Mouse (Mus musculus): Measurements from ENCODE around the gene Efl1. TPM values are rescaled to one million over a fixed set of nuclear protein-coding genes. Genes with fewer than 3 reads are reported as not detected.

Efl1 gene
- polyA plus RNA-seq, 1 experiment = 6.8 TPM

DNA sequence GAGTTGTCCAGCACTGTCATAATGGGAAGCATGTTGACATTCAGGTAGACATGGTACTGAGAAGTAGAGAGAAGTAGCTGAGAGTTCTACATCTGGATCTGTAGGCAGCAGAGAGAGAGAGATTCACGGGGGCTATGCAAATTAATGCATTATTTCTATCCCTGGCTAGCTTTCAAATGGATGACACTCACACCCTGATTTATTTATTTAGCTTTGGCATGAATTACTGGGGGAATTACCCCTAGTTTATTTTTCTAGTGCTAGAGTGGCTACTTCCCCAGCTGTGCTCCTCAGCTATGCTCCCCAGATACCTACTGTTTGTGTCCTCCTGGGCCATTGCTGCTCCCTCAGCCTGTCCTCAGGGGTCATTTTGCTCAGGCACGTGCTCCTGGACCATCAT lies 144.2 kb downstream of the Efl1 start:
- TF ChIP-seq CTCF (IDR thresholded peaks at IDR 0.05; ENCODE audit: control insufficient read depth, insufficient read depth, low read length) (no peak), POLR2A (IDR thresholded peaks at IDR 0.05; ENCODE audit: borderline replicate concordance, control insufficient read depth, low read depth, low read length) (no peak)
- 61% methylated on average over 2 of the region's 2 CpGs for WGBS
- no peak overlapping the region for H3K27ac ChIP-seq (ENCODE audit: control insufficient read depth, insufficient read depth, low read depth, low read length, poor library complexity)

DNA sequence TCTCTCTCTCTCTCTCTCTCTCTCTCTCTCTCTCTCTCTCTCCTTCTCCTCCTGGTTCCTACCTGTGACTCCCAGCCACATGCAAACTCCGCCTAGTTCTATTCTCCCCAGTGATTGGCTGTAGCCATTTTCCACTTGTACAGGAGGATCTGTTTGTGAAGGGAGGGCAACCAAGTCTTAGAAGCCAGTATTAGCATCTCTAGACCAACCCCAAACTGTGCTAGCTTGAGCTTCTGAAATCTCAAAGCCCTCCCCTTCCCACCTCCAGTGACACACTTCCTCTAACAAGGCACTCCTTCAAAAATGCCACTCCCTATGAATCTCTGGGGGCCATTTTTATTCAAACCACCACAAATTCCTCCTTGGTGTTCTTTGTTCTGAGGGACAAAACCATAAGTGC lies 144.7 kb downstream of the Efl1 start:
- Histone ChIP-seq H3K27ac (ENCODE audit: control insufficient read depth, insufficient read depth, low read depth, low read length, poor library complexity) (no peak overlapping the region), H3K4me3 (replicated peaks; ENCODE audit: control insufficient read depth, low read depth, low read length) (no peak overlapping the region), H3K4me1 (ENCODE audit: control insufficient read depth, insufficient read depth, low read length) (no peaks in the 10 kb centered on the region)
- 88% methylated on average over 1 of the region's 1 CpGs for WGBS
- no peak for TF ChIP-seq POLR2A (IDR thresholded peaks at IDR 0.05; ENCODE audit: borderline replicate concordance, control insufficient read depth, low read depth, low read length)
- no peak for TF ChIP-seq CTCF (IDR thresholded peaks at IDR 0.05; ENCODE audit: control insufficient read depth, insufficient read depth, low read length)

More for the DNA sequence above, 144.2 kb downstream of the Efl1 start:
- Histone ChIP-seq H3K4me1 (ENCODE audit: control insufficient read depth, insufficient read depth, low read length) (no peaks in the 10 kb centered on the region), H3K4me3 (replicated peaks; ENCODE audit: control insufficient read depth, low read depth, low read length) (no peak overlapping the region)

DNA sequence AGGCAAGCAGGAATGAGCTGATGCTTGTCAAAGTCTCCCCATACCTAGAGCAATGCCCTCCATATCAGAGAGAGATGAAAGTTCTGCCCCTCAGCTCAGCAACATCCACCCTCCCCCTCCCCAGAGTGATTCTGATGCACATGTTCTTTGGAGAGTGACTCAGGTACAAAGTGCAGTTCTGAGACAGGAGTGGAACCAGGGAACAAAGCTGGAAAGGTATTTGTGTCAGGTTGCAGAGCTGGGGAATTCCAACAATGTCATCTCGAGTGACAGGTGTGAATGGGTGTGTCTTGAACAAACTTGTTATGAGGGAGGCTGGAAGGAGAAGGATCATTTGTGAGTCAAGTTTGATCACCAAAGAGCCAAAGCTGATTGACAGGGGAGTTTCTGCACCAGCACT lies 146.1 kb downstream of the Efl1 start:
- WGBS = 60% methylated on average over 1 of the region's 1 CpGs
- Histone ChIP-seq H3K4me1 (ENCODE audit: control insufficient read depth, insufficient read depth, low read length) (no peaks in the 10 kb centered on the region), H3K27ac (ENCODE audit: control insufficient read depth, insufficient read depth, low read depth, low read length, poor library complexity) (no peak overlapping the region), H3K4me3 (replicated peaks; ENCODE audit: control insufficient read depth, low read depth, low read length) (no peak overlapping the region)
- no peak for TF ChIP-seq CTCF (IDR thresholded peaks at IDR 0.05; ENCODE audit: control insufficient read depth, insufficient read depth, low read length)
- no peak for TF ChIP-seq POLR2A (IDR thresholded peaks at IDR 0.05; ENCODE audit: borderline replicate concordance, control insufficient read depth, low read depth, low read length)

DNA sequence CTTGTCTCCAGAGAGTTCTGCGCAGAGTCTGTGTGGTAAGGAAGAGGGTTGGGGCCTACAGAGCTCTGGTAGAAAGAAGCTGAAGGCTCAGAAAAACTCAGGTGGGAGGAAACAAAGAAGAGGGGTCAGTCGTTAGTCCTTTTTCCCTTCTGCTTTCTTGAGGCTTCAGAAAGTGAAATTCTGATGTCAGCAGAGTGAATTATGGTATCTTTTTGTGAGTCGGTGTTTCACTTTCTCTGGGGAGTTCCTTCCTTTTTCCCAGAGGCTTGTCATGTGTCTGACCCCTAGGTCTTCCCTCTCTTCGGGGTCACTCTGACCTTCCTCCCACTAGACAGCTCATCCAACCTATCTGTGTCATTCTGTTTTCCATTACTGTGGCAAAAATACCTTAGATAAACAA lies 153.8 kb downstream of the Efl1 start:
- Histone ChIP-seq H3K4me3 (replicated peaks; ENCODE audit: control insufficient read depth, low read depth, low read length) (no peak overlapping the region), H3K4me1 (ENCODE audit: control insufficient read depth, insufficient read depth, low read length) (no peaks in the 10 kb centered on the region), H3K27ac (ENCODE audit: control insufficient read depth, insufficient read depth, low read depth, low read length, poor library complexity) (no peak overlapping the region)
- WGBS = 23% methylated on average over 4 of the region's 4 CpGs
- no peak for TF ChIP-seq POLR2A (IDR thresholded peaks at IDR 0.05; ENCODE audit: borderline replicate concordance, control insufficient read depth, low read depth, low read length)
- TF ChIP-seq CTCF (IDR thresholded peaks at IDR 0.05; ENCODE audit: control insufficient read depth, insufficient read depth, low read length) = no peak

DNA sequence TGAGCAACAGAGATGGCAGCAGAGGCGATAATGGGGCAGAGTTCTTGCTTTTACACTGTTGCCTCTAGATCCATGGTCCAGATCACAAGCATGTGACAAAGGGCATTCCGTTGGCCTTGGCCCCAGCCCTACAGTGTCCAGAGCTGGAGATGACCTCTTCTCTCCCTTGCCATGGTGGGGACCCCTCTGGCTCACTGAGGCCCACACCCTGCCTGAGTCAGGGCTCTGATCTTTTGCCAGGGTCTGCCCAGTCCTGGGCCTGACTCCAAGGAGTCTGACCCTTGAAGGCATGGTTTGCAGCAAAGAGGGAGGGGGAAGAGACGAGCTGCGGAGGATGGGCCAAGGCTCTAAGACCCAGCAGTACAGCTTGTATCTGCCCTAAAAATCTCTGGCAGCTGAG lies 159.8 kb downstream of the Efl1 start:
- no peak for TF ChIP-seq POLR2A (IDR thresholded peaks at IDR 0.05; ENCODE audit: borderline replicate concordance, control insufficient read depth, low read depth, low read length)
- TF ChIP-seq CTCF (IDR thresholded peaks at IDR 0.05; ENCODE audit: control insufficient read depth, insufficient read depth, low read length) = no peak
- 81% methylated on average over 4 of the region's 4 CpGs for WGBS

DNA sequence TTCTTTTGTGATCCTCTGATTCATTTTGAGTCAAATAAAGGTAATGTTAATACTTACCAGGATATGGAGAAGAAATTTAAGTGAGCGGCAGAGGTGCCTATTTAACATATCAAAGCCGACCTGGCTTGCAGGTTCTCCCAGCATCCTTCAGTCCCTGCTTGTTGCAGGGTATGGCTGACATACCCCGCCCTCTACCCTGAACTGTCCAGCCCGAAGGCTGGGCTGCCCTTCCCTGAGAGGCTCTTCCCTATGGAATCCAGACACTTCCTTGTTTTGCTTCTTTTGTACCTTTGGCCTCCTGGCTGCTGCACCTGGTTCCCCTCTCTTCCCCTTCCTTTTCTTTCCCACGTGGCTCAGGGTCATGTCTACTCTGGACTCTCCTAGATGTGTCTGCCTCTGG lies 160.7 kb downstream of the Efl1 start:
- no peak overlapping the region for H3K4me3 ChIP-seq (replicated peaks; ENCODE audit: control insufficient read depth, low read depth, low read length)
- 70% methylated on average over 5 of the region's 5 CpGs for WGBS
- no peak overlapping the region for H3K27ac ChIP-seq (ENCODE audit: control insufficient read depth, insufficient read depth, low read depth, low read length, poor library complexity)
- peaks cover 3% of the 10 kb centered on the region for H3K4me1 ChIP-seq (ENCODE audit: control insufficient read depth, insufficient read depth, low read length)
- TF ChIP-seq POLR2A (IDR thresholded peaks at IDR 0.05; ENCODE audit: borderline replicate concordance, control insufficient read depth, low read depth, low read length) (no peak), CTCF (IDR thresholded peaks at IDR 0.05; ENCODE audit: control insufficient read depth, insufficient read depth, low read length) (no peak)

More for the DNA sequence above, 159.8 kb downstream of the Efl1 start:
- Histone ChIP-seq H3K4me1 (ENCODE audit: control insufficient read depth, insufficient read depth, low read length) (peaks cover 3% of the 10 kb centered on the region), H3K27ac (ENCODE audit: control insufficient read depth, insufficient read depth, low read depth, low read length, poor library complexity) (no peak overlapping the region), H3K4me3 (replicated peaks; ENCODE audit: control insufficient read depth, low read depth, low read length) (no peak overlapping the region)

DNA sequence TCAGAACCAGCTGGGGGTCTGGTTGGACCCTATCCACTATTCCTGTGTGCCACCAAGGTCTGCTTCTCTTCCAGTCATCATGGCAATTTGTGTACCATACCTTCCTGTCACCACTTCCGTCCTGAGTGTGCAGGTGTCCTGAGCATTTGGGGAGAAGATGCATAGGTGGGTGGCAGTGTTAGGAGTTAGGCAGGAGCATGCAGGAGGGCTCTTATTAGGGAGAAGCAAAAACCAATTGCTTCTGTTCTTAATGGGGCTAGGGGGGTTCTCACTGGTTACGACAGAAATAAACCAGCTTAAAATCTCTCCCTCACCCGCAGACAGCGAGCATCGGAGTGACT lies 162.4 kb downstream of the Efl1 start:
- 74% methylated on average over 5 of the region's 5 CpGs for WGBS
- H3K4me1 ChIP-seq (ENCODE audit: control insufficient read depth, insufficient read depth, low read length) = peaks cover 3% of the 10 kb centered on the region
- no peak overlapping the region for H3K27ac ChIP-seq (ENCODE audit: control insufficient read depth, insufficient read depth, low read depth, low read length, poor library complexity)
- H3K4me3 ChIP-seq (replicated peaks; ENCODE audit: control insufficient read depth, low read depth, low read length) = no peak overlapping the region
- TF ChIP-seq CTCF (IDR thresholded peaks at IDR 0.05; ENCODE audit: control insufficient read depth, insufficient read depth, low read length) = no peak
- TF ChIP-seq POLR2A (IDR thresholded peaks at IDR 0.05; ENCODE audit: borderline replicate concordance, control insufficient read depth, low read depth, low read length) = no peak

DNA sequence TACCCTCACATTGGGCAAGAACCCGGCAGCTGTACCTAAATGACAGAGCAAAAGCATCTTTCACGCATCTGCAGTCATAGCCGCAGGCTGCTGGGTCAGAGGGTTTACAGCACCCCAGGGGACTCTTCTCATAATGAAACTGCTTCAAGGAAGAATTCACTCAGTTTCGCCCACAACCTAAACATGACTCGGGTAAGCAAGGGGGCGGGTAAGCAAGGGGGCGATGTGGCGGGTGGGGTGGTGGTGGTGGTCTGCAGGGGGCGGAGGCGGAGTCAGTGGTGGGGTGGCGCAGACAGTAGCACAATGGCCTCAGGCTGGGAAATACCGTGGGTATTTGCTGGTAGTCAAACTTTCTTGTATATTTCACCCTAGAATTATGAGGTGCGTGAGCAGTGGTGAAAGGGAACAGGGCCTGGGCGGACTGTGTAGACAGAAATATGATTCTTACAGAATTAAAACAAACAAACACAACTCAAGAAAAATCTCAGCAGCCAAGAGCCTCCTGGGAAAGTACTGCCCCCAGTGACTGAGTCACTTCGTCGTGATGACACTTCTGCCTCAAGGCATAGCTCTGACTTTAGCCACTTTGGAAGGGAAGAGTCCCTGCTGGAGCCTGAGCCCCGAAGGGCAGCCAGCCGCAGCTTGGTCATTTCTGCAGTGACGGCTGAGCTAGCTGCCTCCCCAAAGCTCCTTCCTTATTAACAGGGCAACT lies 162.9 kb downstream of the Efl1 start:
- 67% methylated on average over 19 of the region's 19 CpGs for WGBS
- no peak for TF ChIP-seq CTCF (IDR thresholded peaks at IDR 0.05; ENCODE audit: control insufficient read depth, insufficient read depth, low read length)
- TF ChIP-seq POLR2A (IDR thresholded peaks at IDR 0.05; ENCODE audit: borderline replicate concordance, control insufficient read depth, low read depth, low read length) = no peak
- H3K27ac ChIP-seq (ENCODE audit: control insufficient read depth, insufficient read depth, low read depth, low read length, poor library complexity) = no peak overlapping the region
- no peak overlapping the region for H3K4me3 ChIP-seq (replicated peaks; ENCODE audit: control insufficient read depth, low read depth, low read length)
- peaks cover 3% of the 10 kb centered on the region for H3K4me1 ChIP-seq (ENCODE audit: control insufficient read depth, insufficient read depth, low read length)

All from bone marrow, adult 2 months (tissue).